Mouse (Mus musculus): ENCODE results near the gene Gopc.

DNA sequence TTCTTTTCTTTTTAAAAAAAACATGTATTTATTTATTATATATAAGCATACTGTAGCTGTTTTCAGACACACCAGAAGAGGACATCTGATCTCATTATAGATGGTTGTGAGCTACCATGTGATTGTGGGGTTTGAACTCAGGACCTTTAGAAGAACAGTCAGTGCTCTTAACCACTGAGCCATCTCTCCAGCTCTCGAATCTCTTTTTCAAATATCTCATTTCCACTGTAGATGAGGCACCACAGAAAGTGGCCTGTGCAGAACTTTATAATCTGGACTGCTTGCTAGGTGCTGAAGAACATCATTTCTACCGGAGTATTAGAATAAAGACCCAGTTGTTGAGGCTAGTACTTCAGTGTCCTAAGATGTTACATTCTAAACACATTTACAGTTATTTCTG lies 33.1 kb upstream of the Gopc start:
- TF ChIP-seq MAX (IDR thresholded peaks at IDR 0.05; ENCODE audit: low read depth) (no peak), POLR2A (IDR thresholded peaks at IDR 0.05; ENCODE audit: insufficient read length, low read depth) (no peak), TCF12 (IDR thresholded peaks at IDR 0.05; ENCODE audit: insufficient read depth, poor library complexity, severe bottlenecking) (no peak), TCF3 (IDR thresholded peaks at IDR 0.05; ENCODE audit: insufficient read length, low read depth) (no peak), E2F4 (IDR thresholded peaks at IDR 0.05; ENCODE audit: insufficient read depth) (no peak)

All from myocyte (in vitro differentiated cells).